12 mouse cellular contexts compared by ENCODE assay signal in genomic region chr9:74977962-74978361, GRCm38 (mm10). TPM values are rescaled to one million over a fixed set of nuclear protein-coding genes. Genes with fewer than 3 reads are reported as not detected.
DNase-seq lines count a peak whose midpoint lies in the region; ATAC-seq and TF ChIP-seq lines count a peak whose summit lies in the region.
"Had no signal": no experiment of that assay in that cellular context is flagged by ENCODE, and none has a peak within 500 bp of the region (broad histone marks: within the 10 kb centered on the region; RNA-seq: fewer than 3 reads in every experiment).

No protein-coding gene starts in this region.

- no peaks in the 10 kb centered on the region for H3K27me3 ChIP-seq in heart, embryonic 15.5 days
- H3K27me3 ChIP-seq in midbrain, embryonic 13.5 days = no peaks in the 10 kb centered on the region
- H3K27me3 ChIP-seq in thymus, adult 2 months (ENCODE audit: control insufficient read depth, insufficient read depth, low read length) = no peaks in the 10 kb centered on the region
- H3K27me3 ChIP-seq: intestine, embryonic 15.5 days had no signal

- no peak for DNase-seq in heart, postnatal 14 days
- peak; percentile 55 for DNase-seq in adipocyte (ENCODE audit: low spot score)
- DNase-seq in brain, embryonic 14.5 days (ENCODE audit: low read depth) = peak; percentile 23
- DNase-seq in thymus, adult 2 months = no peak
- no peak for DNase-seq in thymus, postnatal 36 days
- DNase-seq: cerebellum, adult 11-12 months; lung, adult 2 months; thymus, postnatal 14 days had no signal

- no peaks in the 10 kb centered on the region for H3K36me3 ChIP-seq in heart, embryonic 15.5 days
- H3K36me3 ChIP-seq in midbrain, embryonic 13.5 days = no peaks in the 10 kb centered on the region
- no peaks in the 10 kb centered on the region for H3K36me3 ChIP-seq in thymus, adult 2 months (ENCODE audit: control insufficient read depth, insufficient read depth, low read length)
- H3K36me3 ChIP-seq: intestine, embryonic 15.5 days had no signal

- WGBS in heart, embryonic 15.5 days = 52% methylated on average over 7 of the region's 7 CpGs
- 51% methylated on average over 7 of the region's 7 CpGs for WGBS in midbrain, embryonic 13.5 days
- WGBS in thymus, adult 2 months = 96% methylated on average over 7 of the region's 7 CpGs

- intact Hi-C loops in heart, postnatal 14 days (cut with DNase I) = loop anchor here (10.0 kb wide), 1 partner anchor 427 kb away; no protein-coding TSS in a partner anchor

- H3K4me3 ChIP-seq in heart, embryonic 15.5 days = no peak overlapping the region
- peak overlapping the region; percentile 47 for H3K4me3 ChIP-seq in midbrain, embryonic 13.5 days (replicated peaks)
- no peak overlapping the region for H3K4me3 ChIP-seq in thymus, adult 2 months (ENCODE audit: control insufficient read depth, insufficient read depth, low read length)
- H3K4me3 ChIP-seq: intestine, embryonic 15.5 days; myocyte had no signal

- peak overlapping the region; percentile 14; the same call in 1 of the 2 replicates for H3K4me2 ChIP-seq in heart, embryonic 15.5 days
- peak overlapping the region; percentile 59 for H3K4me2 ChIP-seq in midbrain, embryonic 13.5 days (replicated peaks)
- H3K4me2 ChIP-seq: intestine, embryonic 15.5 days had no signal

- H3K9ac ChIP-seq in heart, embryonic 15.5 days = no peak overlapping the region
- peak overlapping the region; percentile 44 for H3K9ac ChIP-seq in midbrain, embryonic 13.5 days (replicated peaks)
- H3K9ac ChIP-seq: intestine, embryonic 15.5 days had no signal

- H3K4me1 ChIP-seq in heart, embryonic 15.5 days (replicated peaks) = peaks cover 54% of the 10 kb centered on the region
- peaks cover 70% of the 10 kb centered on the region for H3K4me1 ChIP-seq in midbrain, embryonic 13.5 days (replicated peaks)
- peaks cover 11% of the 10 kb centered on the region for H3K4me1 ChIP-seq in thymus, adult 2 months (replicated peaks; ENCODE audit: control insufficient read depth, insufficient read depth, low read length)

- no peak for TF ChIP-seq CTCF in brain, embryonic 14.5 days (IDR thresholded peaks at IDR 0.05; ENCODE audit: borderline replicate concordance, extremely low read depth, insufficient read depth, insufficient read length)
- TF ChIP-seq CTCF in thymus, adult 2 months (IDR thresholded peaks at IDR 0.05; ENCODE audit: borderline replicate concordance, control insufficient read depth, extremely low read depth, insufficient read depth, low read length, poor library complexity) = no peak

- H3K27ac ChIP-seq in heart, embryonic 15.5 days = no peak overlapping the region
- H3K27ac ChIP-seq in midbrain, embryonic 13.5 days = peak overlapping the region; percentile 98
- H3K27ac ChIP-seq in thymus, adult 2 months (ENCODE audit: control insufficient read depth, insufficient read depth, low read length) = no peak overlapping the region
- H3K27ac ChIP-seq: intestine, embryonic 15.5 days had no signal

- TF ChIP-seq POLR2A in brain, embryonic 14.5 days (IDR thresholded peaks at IDR 0.05; ENCODE audit: borderline replicate concordance, extremely low read depth, insufficient read depth, insufficient read length, poor library complexity, severe bottlenecking) = no peak
- no peak for TF ChIP-seq POLR2A in thymus, adult 2 months (IDR thresholded peaks at IDR 0.05; ENCODE audit: control insufficient read depth, extremely low read depth, insufficient read depth, low read length, poor library complexity)

- ATAC-seq in heart, embryonic 15.5 days (replicated peaks; ENCODE audit: insufficient number of reproducible peaks, insufficient read depth, low FRiP score, low read depth) = no peak
- ATAC-seq in midbrain, embryonic 13.5 days = no peak
- ATAC-seq: intestine, embryonic 15.5 days had no signal

- H3K9me3 ChIP-seq in heart, embryonic 15.5 days (replicated peaks) = no peaks in the 10 kb centered on the region
- H3K9me3 ChIP-seq in midbrain, embryonic 13.5 days = no peaks in the 10 kb centered on the region
- H3K9me3 ChIP-seq: intestine, embryonic 15.5 days had no signal

RNA-seq across cellular contexts. Expression of gene Fam214a, which starts 25.3 kb away (rescaled TPM):
- 11.2 and 11.4 TPM in 2 replicates for polyA plus RNA-seq in heart, embryonic 15.5 days (2015; fragmentation: Nextera tagmentation; extraction: Ambion mirVana)
- 10 to 100 TPM; 26.7 to 36.3 TPM for total RNA-seq in heart, postnatal 14 days (2021)
- polyA plus RNA-seq in brain, embryonic 14.5 days (2012; rRNA removed) = 21.5 and 25.4 TPM in 2 replicates
- polyA plus RNA-seq in midbrain, embryonic 13.5 days (2015; fragmentation: Nextera tagmentation; extraction: Ambion mirVana) = 31.3 TPM in 2 replicates
- 12.9 and 13.6 TPM in 2 replicates for polyA plus RNA-seq in thymus, adult 2 months (2012; rRNA removed)

RNA-seq across cellular contexts. Expression of gene Arpp19, which starts 59.5 kb away (rescaled TPM):
- polyA plus RNA-seq in heart, embryonic 15.5 days (2015; fragmentation: Nextera tagmentation; extraction: Ambion mirVana) = 177 and 218 TPM in 2 replicates
- 100 to 1,000 TPM; 134 to 143 TPM for total RNA-seq in heart, postnatal 14 days (2021)
- polyA plus RNA-seq in brain, embryonic 14.5 days (2012; rRNA removed) = 82.1 and 94.9 TPM in 2 replicates
- 236 and 245 TPM in 2 replicates for polyA plus RNA-seq in midbrain, embryonic 13.5 days (2015; fragmentation: Nextera tagmentation; extraction: Ambion mirVana)
- 14.5 and 16.1 TPM in 2 replicates for polyA plus RNA-seq in thymus, adult 2 months (2012; rRNA removed)

Comparison
In these comparisons a context has a peak if more than half of its experiments do, and no peak if none do; other contexts are left out.
1. DNase-seq: peak in adipocyte (single experiment) and brain, embryonic 14.5 days (single experiment); none in heart, postnatal 14 days (0 of 2), thymus, adult 2 months (single experiment) and thymus, postnatal 36 days (0 of 2).